Mouse (Mus musculus) stomach, postnatal 0 days (tissue): ENCODE results near the gene Serinc3.

Experiments used
- CTCF ChIP-seq: IDR thresholded peaks from 2 replicates; pipeline ENCODE4 v1.5.1; 2016; ENCODE audit warnings: antibody characterized with exemption, low read depth, mild to moderate bottlenecking, moderate library complexity
- EP300 ChIP-seq: optimal IDR thresholded peaks from 2 replicates; pipeline ENCODE3; 2016; ENCODE audit warnings: antibody characterized with exemption

DNA sequence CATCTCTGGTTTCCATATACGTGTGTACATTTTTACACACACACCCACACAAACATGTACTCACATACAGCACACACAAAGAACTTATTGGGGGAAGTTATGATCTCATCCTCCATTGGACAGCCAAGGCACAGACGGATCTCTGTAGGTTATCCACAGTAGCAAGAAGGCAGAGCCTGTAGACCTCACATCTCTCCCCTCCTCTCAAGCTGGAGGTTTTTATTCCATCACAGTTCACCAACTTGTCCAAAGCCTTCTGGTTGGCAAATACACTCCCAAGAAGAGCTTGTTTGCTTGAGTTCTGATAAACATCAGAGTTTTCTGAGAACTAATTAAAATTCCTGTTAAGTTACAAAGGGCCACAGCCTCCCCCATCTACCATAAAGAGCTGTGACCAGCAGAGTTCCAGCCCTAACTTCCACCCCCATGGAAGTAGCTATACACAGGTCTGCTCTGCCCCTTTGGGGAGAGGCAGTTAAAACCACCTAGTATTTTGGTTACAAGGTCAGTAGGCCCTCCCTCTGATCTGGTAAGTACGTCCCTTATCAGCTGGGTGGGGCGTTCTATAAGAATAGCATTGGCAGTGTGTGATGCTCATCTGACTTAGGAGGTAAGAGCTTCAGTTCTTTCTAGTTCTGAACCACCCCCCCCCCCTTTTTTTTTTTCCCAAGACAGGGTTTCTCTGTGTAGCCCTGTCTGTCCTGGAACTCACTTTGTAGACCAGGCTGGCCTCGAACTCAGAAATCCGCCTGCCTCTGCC is 47.1 kb upstream of the Serinc3 start:
- no peak for TF ChIP-seq EP300
- no peak for TF ChIP-seq CTCF
